Mouse (Mus musculus) spleen, adult 2 months (tissue): ENCODE data around the gene Fndc3b. TPM values are rescaled to one million over a fixed set of nuclear protein-coding genes. Genes with fewer than 3 reads are reported as not detected.

ENCODE experiments used
- DNase-seq, 2 experiments: peaks; one replicate each; pipeline versions ENCODE4 v3.0.0 to v3.0.0-alpha.2; 2012 to 2021; ENCODE audit warnings: low spot score in 2 of 2, low read depth in 1 of 2
- H3K27ac ChIP-seq: fragments of 200-500 bp; 2 replicates; pipeline ENCODE4 v1.5.1; 2012; ENCODE audit warnings: low read length, inconsistent platforms; ENCODE audit not compliant: insufficient read depth
- H3K27me3 ChIP-seq: fragments of 200-500 bp; 2 replicates; pipeline ENCODE4 v1.6.1; 2012; ENCODE audit warnings: mild to moderate bottlenecking, moderate library complexity, low read length, inconsistent platforms; ENCODE audit not compliant: control insufficient read depth, insufficient read depth
- H3K36me3 ChIP-seq: fragments of 200-500 bp; 2 replicates; pipeline ENCODE4 v1.6.1; 2012; ENCODE audit warnings: mild to moderate bottlenecking, low read length, inconsistent platforms; ENCODE audit not compliant: control insufficient read depth, insufficient read depth
- H3K4me1 ChIP-seq: fragments of 200-500 bp; 2 replicates; pipeline ENCODE4 v1.6.1; 2011; ENCODE audit warnings: inconsistent platforms; ENCODE audit not compliant: control insufficient read depth, insufficient read depth, insufficient read length
- H3K4me3 ChIP-seq: fragments of 200-500 bp; 2 replicates; pipeline ENCODE4 v1.5.1; 2011; ENCODE audit warnings: mild to moderate bottlenecking, inconsistent platforms; ENCODE audit not compliant: insufficient read depth, insufficient read length; ENCODE audit errors: extremely low read depth
- CTCF ChIP-seq: fragments of 200-500 bp; IDR thresholded peaks from 2 replicates; pipeline ENCODE4 v1.5.1; 2011; ENCODE audit warnings: mild to moderate bottlenecking, inconsistent platforms; ENCODE audit not compliant: insufficient read depth, insufficient read length, insufficient replicate concordance; ENCODE audit errors: extremely low read depth
- POLR2A ChIP-seq: fragments of 200-500 bp; IDR thresholded peaks from 2 replicates; pipeline ENCODE4 v1.6.1; 2011; ENCODE audit warnings: low read depth, low read length, inconsistent platforms
- WGBS: fragments of 180-500 bp; shearing (Covaris S2); methylation state at CpG from one replicate; pipeline ENCODE4 v1.1.7; 2018; 5-methylcytosine and 5-hydroxymethylcytosine counted together
- polyA plus RNA-seq: library from polyadenylated mRNA; depleted of rRNA; stranded (reverse); fragments of >200 nt; gene quantifications from 2 replicates; pipeline ENCODE4 v1.2.3, GENCODE M21; 2012

Fndc3b gene
- polyA plus RNA-seq, 1 experiment: 3.8 TPM

GRCm38 (mm10) chr3:27557100-27558004, 153.8 kb downstream of the Fndc3b start:
- H3K4me3 ChIP-seq: no peak overlapping the region
- H3K36me3 ChIP-seq: no peaks in the 10 kb centered on the region
- H3K27ac ChIP-seq: no peak overlapping the region
- WGBS: 92% methylated on average over 4 of the region's 4 CpGs
- no peak for TF ChIP-seq CTCF
- TF ChIP-seq POLR2A: no peak
- DNase-seq: no peak
- no peaks in the 10 kb centered on the region for H3K27me3 ChIP-seq
- no peaks in the 10 kb centered on the region for H3K4me1 ChIP-seq

DNA sequence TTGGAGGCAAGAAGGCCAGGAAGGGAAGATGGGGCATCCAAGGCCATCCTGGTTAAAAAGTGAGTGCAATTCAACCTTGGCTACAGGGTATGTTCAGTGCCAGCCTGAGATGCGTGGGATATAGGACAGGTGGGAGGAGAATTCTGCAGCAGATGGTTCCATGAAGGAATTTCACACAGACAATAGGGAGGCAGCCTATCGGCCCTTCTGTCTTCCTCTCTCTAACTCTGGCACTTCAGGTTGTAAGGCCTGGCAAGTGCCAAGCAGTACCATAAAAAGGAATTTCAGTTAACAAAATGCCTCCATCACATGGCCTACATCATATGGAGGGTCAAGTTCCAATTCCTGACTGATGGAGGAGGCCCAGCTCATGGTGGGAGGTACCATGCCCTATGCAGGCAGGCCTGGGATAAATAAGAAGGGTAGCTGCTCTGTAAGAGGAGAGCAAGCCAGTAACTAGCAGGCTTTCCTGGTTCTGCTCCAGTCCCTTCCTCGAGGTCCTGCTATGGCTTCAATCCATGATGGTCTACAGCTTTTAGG, 155.6 kb downstream of the Fndc3b start:
- no peak overlapping the region for H3K27ac ChIP-seq
- no peak overlapping the region for H3K4me3 ChIP-seq
- WGBS: 90% methylated on average over 3 of the region's 3 CpGs
- no peak for DNase-seq
- no peaks in the 10 kb centered on the region for H3K4me1 ChIP-seq
- TF ChIP-seq POLR2A: no peak
- no peak for TF ChIP-seq CTCF
- H3K36me3 ChIP-seq: no peaks in the 10 kb centered on the region
- no peaks in the 10 kb centered on the region for H3K27me3 ChIP-seq

GRCm38 (mm10) chr3:27554325-27554724, 156.8 kb downstream of the Fndc3b start:
- TF ChIP-seq POLR2A (no peak), CTCF (no peak)

DNA sequence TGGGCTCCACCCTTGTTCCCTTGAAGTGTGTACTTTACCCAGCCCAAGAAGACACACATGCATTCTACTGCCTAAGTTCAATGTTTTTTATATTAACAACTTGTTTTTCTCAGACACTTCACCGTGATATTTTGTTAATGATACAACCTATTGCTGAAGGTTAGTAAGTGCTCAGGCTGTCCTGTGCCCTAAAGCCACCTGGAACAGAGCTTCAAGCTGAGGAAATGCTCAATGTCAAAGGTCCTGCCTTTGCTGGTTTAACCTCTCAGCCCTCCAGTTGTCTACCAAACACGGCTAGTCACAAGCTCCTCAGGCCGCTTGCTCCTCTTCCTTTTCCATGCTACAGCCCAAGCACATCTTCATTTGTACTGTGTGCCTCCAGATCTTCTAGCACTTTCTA, 157.3 kb downstream of the Fndc3b start:
- DNase-seq: no peak
- WGBS: 94% methylated on average over 3 of the region's 3 CpGs
- Histone ChIP-seq H3K36me3 (no peaks in the 10 kb centered on the region), H3K27me3 (no peaks in the 10 kb centered on the region), H3K4me1 (no peaks in the 10 kb centered on the region), H3K4me3 (no peak overlapping the region), H3K27ac (no peak overlapping the region)
- TF ChIP-seq CTCF: no peak
- TF ChIP-seq POLR2A: no peak

More at GRCm38 (mm10) chr3:27554325-27554724, 156.8 kb downstream of the Fndc3b start:
- DNase-seq: no peak
- Histone ChIP-seq H3K4me3 (no peak overlapping the region), H3K27me3 (no peaks in the 10 kb centered on the region), H3K36me3 (no peaks in the 10 kb centered on the region), H3K4me1 (no peaks in the 10 kb centered on the region), H3K27ac (no peak overlapping the region)
- WGBS: 91% methylated on average over 3 of the region's 3 CpGs

- no peaks in the 10 kb centered on the region for H3K27me3 ChIP-seq
- H3K36me3 ChIP-seq: no peaks in the 10 kb centered on the region
- 87% methylated on average over 3 of the region's 3 CpGs for WGBS
- no peak overlapping the region for H3K4me3 ChIP-seq
- H3K4me1 ChIP-seq: no peaks in the 10 kb centered on the region
- no peak overlapping the region for H3K27ac ChIP-seq
- no peak for DNase-seq
- no peak for TF ChIP-seq CTCF
- no peak for TF ChIP-seq POLR2A
Observed at GRCm38 (mm10) chr3:27551005-27551404, 160.1 kb downstream of the Fndc3b start.

- Histone ChIP-seq H3K36me3 (no peaks in the 10 kb centered on the region), H3K27me3 (no peaks in the 10 kb centered on the region), H3K4me1 (no peaks in the 10 kb centered on the region), H3K27ac (no peak overlapping the region), H3K4me3 (no peak overlapping the region)
- no peak for TF ChIP-seq POLR2A
- no peak for TF ChIP-seq CTCF
- no peak for DNase-seq
- WGBS: 91% methylated on average over 1 of the region's 1 CpGs
Observed at GRCm38 (mm10) chr3:27550409-27550808, 160.7 kb downstream of the Fndc3b start.

- TF ChIP-seq POLR2A (no peak), CTCF (no peak)
- 90% methylated on average over 3 of the region's 3 CpGs for WGBS
Observed at GRCm38 (mm10) chr3:27545651-27546050, 165.5 kb downstream of the Fndc3b start.

More at GRCm38 (mm10) chr3:27545651-27546050, 165.5 kb downstream of the Fndc3b start:
- no peaks in the 10 kb centered on the region for H3K36me3 ChIP-seq
- H3K27me3 ChIP-seq: no peaks in the 10 kb centered on the region
- no peak overlapping the region for H3K27ac ChIP-seq
- no peaks in the 10 kb centered on the region for H3K4me1 ChIP-seq
- no peak overlapping the region for H3K4me3 ChIP-seq
- no peak for DNase-seq
